Mouse (Mus musculus): ENCODE data around the gene Capzb.

Capzb gene

GRCm38 (mm10) chr4:139270168-139270567 lies 77.5 kb downstream of the Capzb start:
- no peak for DNase-seq

GRCm38 (mm10) chr4:139271562-139271961 lies 78.9 kb downstream of the Capzb start:
- no peak for DNase-seq

DNA sequence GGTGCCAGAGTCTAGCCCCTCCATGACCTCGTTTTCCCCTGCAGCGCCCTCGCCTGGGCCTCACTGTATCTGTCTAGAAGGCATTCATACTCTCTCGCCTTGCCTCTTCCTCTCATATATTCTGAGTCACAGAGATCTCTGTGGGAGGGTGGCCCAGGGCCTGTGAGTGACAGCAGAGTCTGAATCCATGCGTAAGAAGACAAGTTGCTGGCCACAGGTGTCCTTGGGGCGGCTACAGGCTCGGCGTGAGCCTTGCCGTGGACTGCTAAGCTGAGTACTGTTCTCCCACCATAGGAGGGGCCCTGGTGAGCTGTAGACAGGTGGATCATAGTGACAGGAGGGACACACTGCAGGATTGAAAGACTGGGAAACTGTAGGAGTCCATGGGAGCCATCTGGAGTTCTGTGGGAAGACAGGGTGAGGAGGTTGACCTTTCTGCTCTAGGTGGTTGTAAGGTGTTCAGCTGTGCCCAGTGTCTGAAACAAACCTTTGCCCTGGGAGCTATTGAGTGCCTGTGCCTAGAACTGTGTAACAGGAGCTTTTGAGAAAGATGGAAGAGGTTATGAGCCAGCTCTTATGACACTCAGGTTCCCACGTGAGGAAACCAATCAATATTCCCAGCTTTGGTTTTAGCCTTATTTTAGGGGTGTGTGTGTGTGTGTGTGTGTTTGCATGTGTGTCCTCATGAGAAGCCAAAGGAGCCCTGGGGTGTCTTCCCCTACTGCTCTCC lies 80.4 kb downstream of the Capzb start:
- DNase-seq = no peak

DNA sequence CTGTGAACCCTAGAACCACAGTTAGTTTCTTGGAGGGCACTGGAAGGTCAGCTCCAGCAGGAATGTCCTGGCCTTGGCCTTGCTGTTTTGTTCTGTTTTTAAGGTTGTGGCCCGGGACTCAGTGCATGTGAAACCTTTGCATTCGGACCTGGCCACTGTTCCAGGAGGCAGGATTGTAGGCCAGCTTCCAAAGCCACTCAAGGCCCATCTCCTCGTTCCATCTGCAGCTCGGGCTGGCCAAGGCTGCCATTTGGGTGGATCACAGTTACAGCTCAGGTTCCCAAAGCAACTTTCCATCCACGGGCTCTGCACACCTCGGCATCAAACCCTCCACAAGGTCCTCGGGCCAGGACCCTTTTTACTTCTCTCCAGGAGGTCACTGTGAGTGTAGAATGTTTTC lies 81.9 kb downstream of the Capzb start:
- no peak for DNase-seq

DNA sequence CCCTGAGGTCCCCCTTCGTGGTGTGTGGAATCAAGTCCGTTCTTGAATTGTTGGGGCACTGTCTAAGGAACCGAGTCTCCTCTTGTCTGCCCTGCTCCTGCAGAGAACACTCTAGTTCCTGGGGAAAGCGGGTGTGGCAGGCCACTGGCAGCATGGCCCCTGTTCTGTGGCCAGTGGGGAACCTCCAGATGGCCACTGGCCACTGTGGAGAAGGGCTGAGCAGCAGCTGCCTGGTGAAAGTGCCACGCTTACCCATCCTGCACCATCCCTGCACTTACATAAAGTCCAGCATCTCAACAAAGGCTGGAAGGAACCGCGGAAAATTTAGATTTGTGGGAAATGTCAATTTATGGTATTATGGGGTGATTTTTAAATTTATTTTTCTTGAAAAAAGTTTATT lies 83.7 kb downstream of the Capzb start:
- no peak for DNase-seq

DNA sequence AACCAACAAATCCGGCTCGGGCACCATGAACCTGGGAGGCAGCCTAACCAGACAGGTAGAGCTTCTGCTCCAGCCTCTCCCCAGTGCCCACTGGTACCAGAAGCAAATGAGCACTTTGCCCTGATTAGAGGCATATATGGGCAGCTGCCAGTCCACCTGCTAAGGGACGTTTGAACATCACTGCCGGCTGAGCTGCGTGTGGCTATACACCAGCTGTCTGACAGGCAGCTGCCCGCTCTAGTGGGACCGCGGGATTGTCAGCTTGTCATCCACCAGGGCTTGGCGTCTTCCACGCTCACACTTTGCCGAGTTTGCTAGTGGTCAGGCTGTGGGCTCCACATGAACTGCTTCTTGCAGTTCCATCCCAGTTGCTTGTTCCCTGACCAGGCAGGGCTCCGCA lies 87.8 kb downstream of the Capzb start:
- DNase-seq = no peak

DNA sequence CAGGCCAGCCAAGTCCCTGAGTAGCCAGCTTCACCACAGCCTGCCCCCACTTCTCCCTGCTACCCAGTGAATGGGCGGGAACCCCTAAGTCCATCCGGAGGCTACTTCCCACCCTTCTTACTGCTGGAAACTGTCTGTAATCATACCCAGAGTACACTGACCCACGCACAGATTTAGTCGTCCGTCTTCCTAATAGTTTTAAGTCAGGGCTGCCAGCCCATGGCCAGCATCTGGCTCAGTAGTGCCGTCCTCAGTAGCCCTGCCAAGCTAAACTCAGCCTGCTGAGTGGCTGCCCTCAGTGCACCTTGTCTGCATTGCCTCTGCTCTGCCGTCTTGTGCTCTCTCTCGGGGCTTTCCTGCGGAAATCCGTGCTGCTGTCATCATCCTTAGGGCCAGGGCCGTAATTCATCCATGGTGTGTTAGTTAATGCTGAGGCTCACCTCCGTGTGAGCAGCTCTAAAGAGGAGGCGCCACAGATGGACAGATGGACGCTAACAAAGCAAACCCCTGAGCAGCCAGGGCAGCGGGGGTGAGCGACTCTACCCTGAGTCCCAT lies 89.2 kb downstream of the Capzb start:
- no peak for DNase-seq

DNA sequence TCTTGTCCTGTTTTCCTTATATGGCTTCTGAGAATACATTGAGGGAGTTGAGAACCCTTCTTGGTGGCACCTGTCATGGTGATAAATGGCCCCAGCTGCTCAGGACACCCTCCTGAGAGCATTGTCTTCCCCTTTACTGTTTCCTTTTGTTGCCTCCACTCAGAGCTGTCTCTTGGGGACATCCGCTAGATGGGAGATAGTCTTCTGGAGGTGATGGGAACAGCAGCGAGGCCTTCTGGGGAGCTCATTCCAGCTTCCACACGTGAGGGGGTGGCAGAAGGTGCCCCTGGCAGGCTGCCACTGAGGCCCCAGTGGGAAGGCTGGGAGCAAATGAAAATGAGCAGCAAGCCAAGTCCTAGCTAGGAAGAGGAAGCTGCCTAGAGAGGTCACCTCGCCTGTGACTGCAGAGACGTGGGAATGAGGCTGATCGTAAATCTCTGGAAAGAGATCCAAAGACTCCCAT lies 90.3 kb downstream of the Capzb start:
- no peak for DNase-seq

DNA sequence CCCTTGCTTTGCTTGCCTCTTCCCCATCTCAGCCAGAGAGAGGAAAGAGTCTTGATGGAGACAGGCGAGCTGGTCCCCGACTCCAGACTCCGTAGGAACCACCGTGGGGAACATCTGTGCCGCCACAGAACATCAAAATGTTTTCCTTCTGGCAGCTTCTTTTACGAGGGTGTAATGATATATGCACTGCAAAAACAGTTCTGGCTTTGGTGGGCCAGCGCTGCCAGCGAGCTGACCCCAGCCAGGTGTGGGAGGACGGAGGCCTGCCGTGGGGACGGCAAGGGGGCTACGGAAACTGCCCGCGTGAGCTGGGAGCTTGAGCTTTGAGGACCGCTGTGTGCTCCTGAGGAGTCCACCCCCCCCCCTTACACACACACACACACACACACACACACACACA lies 92.2 kb downstream of the Capzb start:
- DNase-seq = no peak

GRCm38 (mm10) chr4:139286234-139286633 lies 93.5 kb downstream of the Capzb start:
- DNase-seq = no peak

- DNase-seq = peak; percentile 91
Measured at GRCm38 (mm10) chr4:139287122-139287863, 94.6 kb downstream of the Capzb start.

DNA sequence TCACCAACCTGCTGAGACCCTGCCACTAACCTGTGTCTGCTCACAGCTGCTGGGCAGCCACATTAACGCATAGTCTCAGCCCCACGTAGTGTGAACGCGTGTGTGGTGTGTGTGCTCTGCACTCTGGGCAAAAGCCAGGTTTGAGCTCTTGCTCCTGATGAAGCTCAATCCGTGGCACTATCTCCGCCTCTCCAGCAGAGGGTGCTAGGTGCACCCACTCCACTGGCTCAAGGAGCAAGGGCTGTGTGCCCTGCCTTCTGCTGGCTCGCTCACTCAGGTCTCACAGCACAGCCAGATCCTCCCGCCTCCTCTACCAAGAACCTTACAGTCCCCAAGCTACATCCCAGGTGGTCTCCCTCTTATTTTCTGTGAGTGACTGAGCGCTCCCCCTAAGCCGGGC lies 96.3 kb downstream of the Capzb start:
- peak; percentile 46 for DNase-seq

DNA sequence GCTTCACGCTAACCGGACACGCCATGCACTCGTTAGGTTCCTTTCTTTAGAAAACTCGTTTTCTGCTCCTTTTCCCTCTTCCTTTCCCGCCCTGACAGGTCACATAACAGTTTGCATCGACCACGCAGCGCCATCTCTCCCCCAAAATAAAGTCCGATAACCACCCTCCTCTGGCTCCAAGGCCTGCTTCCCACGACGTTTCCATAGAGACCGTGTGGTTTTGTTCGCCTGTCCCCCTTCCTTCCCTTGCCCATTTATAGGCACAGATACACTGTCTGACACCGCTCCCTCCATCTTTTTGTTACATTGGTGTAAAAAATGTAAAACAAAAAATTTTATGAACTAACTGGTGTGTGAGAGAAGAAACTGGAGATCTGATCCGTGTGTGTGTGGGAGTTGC lies 98.4 kb downstream of the Capzb start:
- no peak for DNase-seq

- no peak for DNase-seq
Measured at GRCm38 (mm10) chr4:139292038-139292437, 99.3 kb downstream of the Capzb start.

DNA sequence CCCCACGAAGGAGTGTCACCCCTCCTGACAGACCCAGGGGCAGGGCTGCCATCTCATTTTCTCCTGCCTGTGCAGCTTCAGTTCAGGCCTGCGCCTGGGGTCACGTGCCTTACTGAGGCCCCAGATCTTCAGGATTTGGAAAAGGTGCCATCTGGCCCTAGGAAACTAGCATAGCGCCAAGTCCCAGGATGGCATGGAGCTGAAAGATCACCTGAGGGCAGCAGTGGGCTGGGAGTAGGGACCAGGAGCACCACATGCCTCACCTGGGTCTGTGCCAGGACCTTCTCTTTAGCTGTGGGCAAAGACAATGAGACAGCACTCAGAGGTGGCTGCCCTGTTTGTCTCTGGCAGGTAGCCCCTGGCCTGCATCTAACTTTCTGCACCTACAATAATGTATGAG lies 104.9 kb downstream of the Capzb start:
- DNase-seq = peak; percentile 53

DNA sequence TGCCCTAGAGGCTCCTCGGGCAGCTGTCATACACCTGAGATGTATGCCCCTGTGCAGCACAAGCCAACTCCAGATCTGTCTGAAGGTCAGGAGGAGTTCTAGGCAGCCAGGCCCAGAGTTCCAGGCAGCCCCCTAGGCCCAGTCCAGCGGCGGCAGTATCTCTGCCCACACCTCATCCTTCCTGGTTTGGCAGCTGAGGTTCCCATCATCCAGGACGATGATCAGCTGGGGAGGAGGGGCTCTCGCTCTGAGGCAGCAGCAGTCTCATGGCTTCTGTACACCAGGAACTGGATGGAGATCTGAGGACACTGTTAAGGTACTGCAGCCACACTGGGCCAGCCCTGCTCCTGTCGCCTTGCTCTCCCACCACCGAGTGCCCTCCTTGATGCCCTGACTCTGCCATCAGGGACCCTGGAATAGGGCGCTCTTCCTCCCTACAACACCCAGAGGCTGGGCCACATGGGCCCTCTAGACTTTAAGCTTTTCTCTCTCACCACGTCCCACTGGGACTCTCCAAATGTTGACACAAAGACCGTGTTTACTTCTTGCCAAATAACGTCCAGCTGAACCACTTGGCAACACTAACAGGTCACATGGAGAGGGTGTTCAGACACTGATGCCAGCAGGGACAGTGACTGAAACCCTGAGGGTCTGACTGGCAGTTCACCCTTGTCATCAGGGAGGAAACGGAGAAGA lies 106.1 kb downstream of the Capzb start:
- DNase-seq = peak; percentile 18

GRCm38 (mm10) chr4:139301780-139302179 lies 109.1 kb downstream of the Capzb start:
- DNase-seq = no peak

DNA sequence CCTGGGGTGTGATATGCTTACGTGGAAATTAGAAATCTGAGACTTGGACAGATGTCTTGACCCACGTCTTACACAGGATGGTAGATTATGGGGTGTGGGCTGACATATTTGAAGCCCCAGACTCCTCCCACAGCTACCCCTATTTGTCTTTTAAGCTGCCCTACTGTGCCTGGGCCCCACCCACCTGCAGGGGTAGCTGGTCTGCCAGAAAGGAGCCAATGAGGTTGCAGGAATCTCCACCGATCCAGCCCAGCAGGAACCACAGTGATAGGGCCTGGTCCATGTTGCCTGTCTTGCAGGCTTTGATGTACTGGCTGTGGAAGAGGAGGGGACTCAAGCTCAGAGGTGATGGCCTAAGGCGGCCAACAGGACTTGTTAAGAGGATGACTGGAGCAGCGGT lies 109.5 kb downstream of the Capzb start:
- DNase-seq = no peak

DNA sequence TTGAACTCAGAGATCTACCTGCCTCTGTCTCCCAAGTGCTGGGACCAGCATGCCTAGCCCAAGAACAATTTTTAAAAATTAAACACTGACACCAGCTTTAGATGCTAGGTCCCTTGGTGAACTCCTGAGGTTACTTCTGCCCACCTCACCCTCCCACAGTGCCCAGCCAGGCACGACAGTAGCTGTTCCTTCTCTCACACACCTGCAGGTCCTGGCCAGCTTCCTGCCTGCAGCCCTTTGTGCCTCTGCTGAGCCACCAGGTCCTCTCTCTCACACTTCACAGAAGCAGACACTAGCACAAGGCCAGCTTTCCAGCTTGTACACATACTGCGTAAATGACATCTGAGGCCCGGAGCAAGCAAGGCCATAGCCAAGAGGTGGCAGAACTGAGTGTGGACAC lies 112.8 kb downstream of the Capzb start:
- DNase-seq = no peak

DNA sequence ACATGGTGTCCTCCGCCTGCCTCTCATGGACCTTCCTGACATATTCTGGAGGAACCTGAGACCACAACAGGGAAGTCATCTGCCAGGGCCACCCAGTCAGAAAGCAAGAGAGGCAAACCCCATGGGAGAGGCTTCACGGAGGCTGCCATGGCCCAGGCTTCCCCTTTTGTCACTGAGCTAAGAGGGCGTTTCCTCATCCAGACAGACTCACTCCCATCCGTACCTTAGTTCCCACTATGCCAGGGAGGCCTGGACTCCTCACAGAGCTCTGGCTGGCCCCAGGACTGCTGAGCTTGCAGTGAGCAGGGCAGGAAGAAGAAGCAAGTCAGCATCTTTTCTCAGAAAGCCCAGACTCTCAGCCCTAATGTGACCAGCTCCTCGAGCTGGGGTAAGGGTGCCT lies 115.2 kb downstream of the Capzb start:
- no peak for DNase-seq

- no peak for DNase-seq
Measured at GRCm38 (mm10) chr4:139309651-139310050, 117.0 kb downstream of the Capzb start.

- peak; percentile 99 for DNase-seq
Measured at GRCm38 (mm10) chr4:139310171-139310898, 117.6 kb downstream of the Capzb start, which contains the start of the genes Pqlc2 and Akr7a5. Pqlc2 (minus strand) TSS chr4:139310708. Akr7a5 (plus strand) TSS chr4:139310744.
